Mouse (Mus musculus): Measurements from ENCODE around the gene Sorbs1. TPM values are rescaled to one million over a fixed set of nuclear protein-coding genes. Genes with fewer than 3 reads are reported as not detected.

The Sorbs1 gene
- polyA plus RNA-seq, 1 experiment from 2014 or later = 88.3 TPM

DNA sequence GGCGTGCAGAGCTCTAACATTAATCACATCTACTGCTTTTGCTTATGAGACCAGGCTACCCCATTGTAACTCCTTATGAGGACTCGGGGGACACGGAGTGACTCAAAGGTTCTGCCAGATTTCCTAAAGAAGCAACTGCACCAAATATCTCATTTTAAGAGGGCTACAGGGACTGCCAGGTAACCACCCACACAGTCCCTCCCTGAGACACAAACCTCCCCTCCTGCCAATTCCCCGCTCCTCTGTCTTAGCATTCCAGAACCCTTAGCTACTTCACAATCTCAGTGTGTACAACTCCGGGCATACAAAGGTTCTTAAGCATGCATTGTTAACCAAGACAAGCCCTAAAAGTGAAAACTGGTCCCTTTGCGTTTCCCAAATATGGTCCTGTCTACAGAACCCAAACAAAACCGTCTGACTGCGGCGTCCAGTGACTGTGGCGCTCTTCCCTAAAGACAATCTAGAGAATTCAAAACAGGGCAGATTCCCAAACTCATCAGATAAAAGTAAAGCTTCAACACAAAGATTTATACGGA, 104.0 kb downstream of the Sorbs1 start:
- Histone ChIP-seq H3K9me3 (ENCODE audit: control insufficient read depth, low read length) (no peaks in the 10 kb centered on the region), H3K9ac (ENCODE audit: low read length) (no peak overlapping the region), H3K4me3 (ENCODE audit: low read depth, low read length) (no peak overlapping the region), H3K36me3 (ENCODE audit: control insufficient read depth, insufficient read depth, low read length) (no peaks in the 10 kb centered on the region), H3K4me1 (replicated peaks; ENCODE audit: control insufficient read depth, insufficient read depth, low read length) (peaks cover 15% of the 10 kb centered on the region), H3K27ac (ENCODE audit: low read depth) (peak overlapping the region; percentile 72), H3K27me3 (replicated peaks; ENCODE audit: control insufficient read depth, insufficient read depth, low read length) (no peaks in the 10 kb centered on the region), H3K4me2 (ENCODE audit: low read length) (no peak overlapping the region)
- no peak for DNase-seq (ENCODE audit: low spot score)
- ATAC-seq (replicated peaks; ENCODE audit: low FRiP score, low TSS enrichment, low read depth) = no peak
- 71% methylated on average over 11 of the region's 11 CpGs for WGBS

DNA sequence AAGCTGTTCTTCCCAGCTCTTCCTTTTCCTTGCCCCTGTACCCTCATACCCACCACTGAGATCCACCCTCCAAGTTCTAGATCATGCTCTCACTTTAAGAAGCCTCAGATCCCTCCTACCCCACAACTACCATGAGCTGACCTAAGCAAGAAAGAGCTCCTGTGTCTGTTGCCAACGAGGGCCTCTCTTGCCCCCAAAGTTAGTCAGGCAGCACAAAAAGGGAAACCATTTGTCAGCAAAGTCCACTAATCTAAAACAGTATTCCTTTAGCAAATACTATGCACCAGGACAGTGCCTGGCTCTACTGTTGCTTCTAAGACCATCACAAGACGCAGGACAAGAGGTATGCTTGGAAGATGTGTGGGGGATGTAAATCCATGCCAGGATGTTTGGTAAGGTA, 106.4 kb downstream of the Sorbs1 start:
- no peak for DNase-seq (ENCODE audit: low spot score)
- no peaks in the 10 kb centered on the region for H3K27me3 ChIP-seq (replicated peaks; ENCODE audit: control insufficient read depth, insufficient read depth, low read length)
- ATAC-seq (replicated peaks; ENCODE audit: low FRiP score, low TSS enrichment, low read depth) = no peak
- H3K4me1 ChIP-seq (replicated peaks; ENCODE audit: control insufficient read depth, insufficient read depth, low read length) = peaks cover 22% of the 10 kb centered on the region
- no peak overlapping the region for H3K4me2 ChIP-seq (ENCODE audit: low read length)
- no peaks in the 10 kb centered on the region for H3K9me3 ChIP-seq (ENCODE audit: control insufficient read depth, low read length)
- 81% methylated on average over 2 of the region's 2 CpGs for WGBS
- no peaks in the 10 kb centered on the region for H3K36me3 ChIP-seq (ENCODE audit: control insufficient read depth, insufficient read depth, low read length)
- H3K4me3 ChIP-seq (ENCODE audit: low read depth, low read length) = no peak overlapping the region
- no peak overlapping the region for H3K27ac ChIP-seq (ENCODE audit: low read depth)
- no peak overlapping the region for H3K9ac ChIP-seq (ENCODE audit: low read length)

DNA sequence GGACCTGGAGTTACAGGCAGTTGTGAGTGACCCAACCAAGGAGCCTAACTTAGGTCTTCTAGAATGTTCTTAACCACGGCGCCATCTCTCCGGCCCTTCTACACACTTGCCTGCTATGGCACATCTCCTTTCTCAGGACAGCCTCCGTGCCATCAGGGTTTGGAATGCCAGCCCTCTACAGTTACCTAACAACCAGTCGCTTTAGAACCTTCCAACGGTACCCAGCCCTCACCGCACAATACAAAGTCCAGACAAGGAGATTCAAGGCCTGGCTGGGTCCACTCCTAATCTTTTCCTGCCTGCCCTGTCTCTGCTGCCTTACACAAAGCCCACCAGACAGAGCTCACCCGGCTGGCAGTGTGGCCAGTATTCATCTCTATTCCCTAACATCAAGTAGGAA, 106.9 kb downstream of the Sorbs1 start:
- ATAC-seq (replicated peaks; ENCODE audit: low FRiP score, low TSS enrichment, low read depth) = no peak

DNA sequence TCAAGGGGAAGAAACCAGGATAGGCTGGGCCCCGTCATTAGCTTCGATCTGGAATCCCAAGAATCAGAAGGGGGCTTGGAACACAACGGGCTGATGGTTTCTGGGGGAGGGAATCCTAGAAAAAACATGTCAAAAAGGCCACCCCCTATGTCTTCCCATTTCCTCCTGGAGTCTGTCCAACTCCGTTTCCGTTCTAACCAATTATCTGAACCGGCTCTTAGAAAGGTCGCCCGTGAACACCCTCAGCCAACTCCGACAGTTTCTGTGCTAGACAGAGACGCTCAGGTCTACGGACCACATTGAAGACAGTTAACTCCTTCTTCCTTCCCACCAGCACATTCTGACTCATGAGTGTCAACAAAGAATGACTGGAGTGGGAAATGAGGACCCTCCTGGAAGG, 107.8 kb downstream of the Sorbs1 start:
- 31% methylated on average over 11 of the region's 11 CpGs for WGBS

More for the DNA sequence above, 106.9 kb downstream of the Sorbs1 start:
- Histone ChIP-seq H3K27me3 (replicated peaks; ENCODE audit: control insufficient read depth, insufficient read depth, low read length) (no peaks in the 10 kb centered on the region), H3K27ac (ENCODE audit: low read depth) (0 out of 2 replicates have a peak overlapping the region, but pooled peaks have one; percentile 70), H3K9ac (ENCODE audit: low read length) (no peak overlapping the region), H3K4me3 (ENCODE audit: low read depth, low read length) (no peak overlapping the region), H3K4me1 (replicated peaks; ENCODE audit: control insufficient read depth, insufficient read depth, low read length) (peaks cover 26% of the 10 kb centered on the region), H3K9me3 (ENCODE audit: control insufficient read depth, low read length) (no peaks in the 10 kb centered on the region), H3K4me2 (ENCODE audit: low read length) (no peak overlapping the region), H3K36me3 (ENCODE audit: control insufficient read depth, insufficient read depth, low read length) (no peaks in the 10 kb centered on the region)
- WGBS = 94% methylated on average over 8 of the region's 8 CpGs
- no peak for DNase-seq (ENCODE audit: low spot score)

DNA sequence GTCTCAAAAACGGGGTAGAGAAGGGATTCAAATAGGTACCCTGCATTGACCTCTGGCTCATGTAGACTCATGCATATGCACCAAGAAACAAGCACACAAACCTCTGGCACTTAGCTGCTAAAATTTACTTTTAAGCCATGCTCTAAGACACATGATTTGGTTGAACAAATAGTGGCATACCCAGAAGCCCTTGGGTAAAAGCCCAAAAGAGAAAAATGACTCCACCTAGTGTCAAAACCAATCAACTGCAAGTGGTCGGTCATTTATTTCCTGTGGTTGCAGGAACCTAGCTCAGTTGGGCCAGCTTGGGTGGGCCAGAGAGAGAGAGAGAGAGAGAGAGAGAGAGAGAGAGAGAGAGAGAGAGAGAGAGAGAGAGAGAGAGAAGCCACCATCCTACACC, 109.0 kb downstream of the Sorbs1 start:
- Histone ChIP-seq H3K4me2 (ENCODE audit: low read length) (no peak overlapping the region), H3K36me3 (ENCODE audit: control insufficient read depth, insufficient read depth, low read length) (no peaks in the 10 kb centered on the region), H3K27me3 (replicated peaks; ENCODE audit: control insufficient read depth, insufficient read depth, low read length) (no peaks in the 10 kb centered on the region), H3K9me3 (ENCODE audit: control insufficient read depth, low read length) (no peaks in the 10 kb centered on the region), H3K9ac (ENCODE audit: low read length) (no peak overlapping the region), H3K4me3 (ENCODE audit: low read depth, low read length) (no peak overlapping the region), H3K4me1 (replicated peaks; ENCODE audit: control insufficient read depth, insufficient read depth, low read length) (peaks cover 28% of the 10 kb centered on the region), H3K27ac (ENCODE audit: low read depth) (no peak overlapping the region)
- 85% methylated on average over 2 of the region's 2 CpGs for WGBS
- ATAC-seq (replicated peaks; ENCODE audit: low FRiP score, low TSS enrichment, low read depth) = no peak
- no peak for DNase-seq (ENCODE audit: low spot score)

More for the DNA sequence above, 107.8 kb downstream of the Sorbs1 start:
- Histone ChIP-seq H3K36me3 (ENCODE audit: control insufficient read depth, insufficient read depth, low read length) (no peaks in the 10 kb centered on the region), H3K9me3 (ENCODE audit: control insufficient read depth, low read length) (no peaks in the 10 kb centered on the region), H3K27ac (ENCODE audit: low read depth) (peak overlapping the region; percentile 70), H3K27me3 (replicated peaks; ENCODE audit: control insufficient read depth, insufficient read depth, low read length) (no peaks in the 10 kb centered on the region), H3K4me2 (ENCODE audit: low read length) (peak overlapping the region; percentile 23; the same call in 1 of the 2 replicates), H3K4me3 (ENCODE audit: low read depth, low read length) (no peak overlapping the region), H3K9ac (ENCODE audit: low read length) (no peak overlapping the region), H3K4me1 (replicated peaks; ENCODE audit: control insufficient read depth, insufficient read depth, low read length) (peaks cover 24% of the 10 kb centered on the region)
- ATAC-seq (replicated peaks; ENCODE audit: low FRiP score, low TSS enrichment, low read depth) = no peak
- DNase-seq (ENCODE audit: low spot score) = no peak

DNA sequence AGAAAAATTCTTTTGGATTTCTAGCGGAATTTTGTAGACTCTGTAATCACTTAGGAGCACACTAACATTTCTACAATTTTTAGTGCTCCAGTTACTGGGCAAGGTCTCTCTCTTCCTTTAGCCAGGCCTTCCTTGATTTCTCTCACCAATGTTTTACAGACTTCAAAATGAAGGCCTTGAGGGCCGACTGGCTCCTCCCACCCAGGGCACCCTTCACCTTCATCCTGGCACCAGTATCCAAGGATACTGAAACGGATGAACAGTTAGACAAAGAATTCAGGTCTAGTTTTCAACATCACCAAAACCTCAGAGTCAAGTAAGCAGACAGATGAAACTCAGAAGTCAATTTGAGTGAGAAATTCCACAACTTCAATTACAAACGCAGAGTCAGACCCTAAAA, 109.6 kb downstream of the Sorbs1 start:
- H3K4me2 ChIP-seq (ENCODE audit: low read length) = no peak overlapping the region
- DNase-seq (ENCODE audit: low spot score) = no peak
- no peak for ATAC-seq (replicated peaks; ENCODE audit: low FRiP score, low TSS enrichment, low read depth)
- peaks cover 28% of the 10 kb centered on the region for H3K4me1 ChIP-seq (replicated peaks; ENCODE audit: control insufficient read depth, insufficient read depth, low read length)
- H3K9ac ChIP-seq (ENCODE audit: low read length) = no peak overlapping the region
- no peak overlapping the region for H3K4me3 ChIP-seq (ENCODE audit: low read depth, low read length)
- no peaks in the 10 kb centered on the region for H3K27me3 ChIP-seq (replicated peaks; ENCODE audit: control insufficient read depth, insufficient read depth, low read length)
- no peaks in the 10 kb centered on the region for H3K36me3 ChIP-seq (ENCODE audit: control insufficient read depth, insufficient read depth, low read length)
- WGBS = 80% methylated on average over 4 of the region's 4 CpGs
- H3K27ac ChIP-seq (ENCODE audit: low read depth) = no peak overlapping the region
- no peaks in the 10 kb centered on the region for H3K9me3 ChIP-seq (ENCODE audit: control insufficient read depth, low read length)

DNA sequence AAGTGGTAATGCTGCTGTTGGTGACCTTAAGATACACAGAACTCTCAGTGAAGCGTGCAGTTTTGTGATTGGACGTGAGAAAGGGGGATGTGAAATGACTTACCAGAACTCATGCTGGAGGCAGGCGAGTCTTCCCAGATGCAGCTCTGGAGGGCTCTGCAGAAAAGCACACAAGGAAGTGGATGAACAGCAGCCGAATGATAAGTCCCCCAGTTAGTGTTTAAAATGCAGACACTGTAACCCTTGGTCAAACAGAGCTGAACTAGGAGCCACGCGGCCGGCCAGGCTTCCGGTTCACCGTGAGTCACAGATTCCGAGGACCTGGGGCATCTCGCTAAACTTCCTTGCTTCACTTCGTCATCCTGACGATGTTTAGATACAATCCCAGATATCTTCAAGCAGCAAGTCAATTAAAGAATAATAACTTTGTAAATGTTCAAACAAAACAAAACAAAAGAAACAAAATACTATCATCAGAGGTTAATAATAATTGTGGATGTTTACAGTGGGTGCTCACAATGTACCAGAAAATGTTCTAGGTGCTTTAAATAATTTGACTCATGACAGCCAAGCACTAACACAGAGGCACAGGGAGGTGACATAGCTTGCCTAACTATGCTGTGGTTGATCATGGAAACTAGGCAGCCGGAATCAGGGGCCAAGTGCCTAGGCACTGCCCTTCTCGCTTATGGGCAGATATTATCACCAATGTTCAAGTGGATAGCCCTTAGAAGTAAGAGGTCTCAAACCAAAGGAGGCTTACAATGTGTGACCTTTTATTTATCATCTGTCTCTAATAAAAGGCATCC, 111.2 kb downstream of the Sorbs1 start:
- DNase-seq (ENCODE audit: low spot score) (peak; percentile 61), ATAC-seq (replicated peaks; ENCODE audit: low FRiP score, low TSS enrichment, low read depth) (no peak)
- H3K4me2 ChIP-seq (ENCODE audit: low read length) = no peak overlapping the region; the same call in 1 of the 2 replicates
- peaks cover 28% of the 10 kb centered on the region for H3K4me1 ChIP-seq (replicated peaks; ENCODE audit: control insufficient read depth, insufficient read depth, low read length)
- no peak overlapping the region for H3K4me3 ChIP-seq (ENCODE audit: low read depth, low read length)
- no peaks in the 10 kb centered on the region for H3K27me3 ChIP-seq (replicated peaks; ENCODE audit: control insufficient read depth, insufficient read depth, low read length)
- peak overlapping the region; percentile 29 for H3K27ac ChIP-seq (ENCODE audit: low read depth)
- 0 out of 2 replicates have a peak, but pooled peaks cover 8% of the 10 kb centered on the region for H3K36me3 ChIP-seq (ENCODE audit: control insufficient read depth, insufficient read depth, low read length)
- no peaks in the 10 kb centered on the region for H3K9me3 ChIP-seq (ENCODE audit: control insufficient read depth, low read length)
- WGBS = 23% methylated on average over 15 of the region's 15 CpGs
- no peak overlapping the region for H3K9ac ChIP-seq (ENCODE audit: low read length)

DNA sequence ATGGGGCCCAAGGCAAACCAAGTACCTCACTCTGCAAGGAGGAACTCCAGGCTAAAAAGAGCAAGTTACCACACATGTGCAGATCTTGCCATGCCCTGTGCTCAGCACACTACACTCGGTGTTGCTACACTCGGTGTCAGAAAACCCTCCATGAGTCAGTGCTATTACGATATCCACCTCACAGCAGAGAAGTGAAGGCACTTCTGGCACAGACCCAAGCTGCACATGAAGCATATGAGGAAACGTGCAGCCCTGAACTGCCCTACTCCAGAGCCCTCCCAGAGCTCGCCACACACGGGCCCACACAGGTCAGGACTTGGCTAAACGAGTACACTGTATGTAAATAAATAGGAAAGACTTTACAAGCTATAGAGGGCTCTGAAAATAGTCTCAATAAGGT, 112.4 kb downstream of the Sorbs1 start:
- H3K4me3 ChIP-seq (ENCODE audit: low read depth, low read length) = no peak overlapping the region
- DNase-seq (ENCODE audit: low spot score) (no peak), ATAC-seq (replicated peaks; ENCODE audit: low FRiP score, low TSS enrichment, low read depth) (no peak)
- H3K27ac ChIP-seq (ENCODE audit: low read depth) = no peak overlapping the region
- H3K4me1 ChIP-seq (replicated peaks; ENCODE audit: control insufficient read depth, insufficient read depth, low read length) = peaks cover 28% of the 10 kb centered on the region
- H3K9ac ChIP-seq (ENCODE audit: low read length) = no peak overlapping the region
- 0 out of 2 replicates have a peak, but pooled peaks cover 8% of the 10 kb centered on the region for H3K36me3 ChIP-seq (ENCODE audit: control insufficient read depth, insufficient read depth, low read length)
- H3K4me2 ChIP-seq (ENCODE audit: low read length) = no peak overlapping the region
- WGBS = 55% methylated on average over 7 of the region's 7 CpGs
- H3K27me3 ChIP-seq (replicated peaks; ENCODE audit: control insufficient read depth, insufficient read depth, low read length) = no peaks in the 10 kb centered on the region
- H3K9me3 ChIP-seq (ENCODE audit: control insufficient read depth, low read length) = no peaks in the 10 kb centered on the region
